Mouse (Mus musculus) embryonic facial prominence, embryonic 13.5 days (tissue): ENCODE data around the gene Plekhh2. TPM values are rescaled to one million over a fixed set of nuclear protein-coding genes. Genes with fewer than 3 reads are reported as not detected.
A peak's percentile ranks its signal among the peaks of the same experiment; 100 is the strongest.

ENCODE experiments used
- ATAC-seq: fragments of 200-750 bp; cut with Nextera tagmentation; 2 replicates; pipeline ENCODE4 v1.8.0; 2017; ENCODE audit warnings: low read depth; ENCODE audit not compliant: insufficient number of reproducible peaks, insufficient read depth, low FRiP score, low TSS enrichment
- H3K27ac ChIP-seq: fragments of 300-500 bp; sonication (generic); 2 replicates; pipeline ENCODE4 v1.5.1; 2015; ENCODE audit warnings: moderate library complexity, mild to moderate bottlenecking, inconsistent platforms
- H3K27me3 ChIP-seq: fragments of 300-500 bp; sonication (generic); 2 replicates; pipeline ENCODE4 v1.6.1; 2015; ENCODE audit warnings: mild to moderate bottlenecking, inconsistent platforms
- H3K36me3 ChIP-seq: fragments of 300-500 bp; sonication (generic); 2 replicates; pipeline ENCODE4 v1.6.1; 2015; ENCODE audit warnings: mild to moderate bottlenecking, inconsistent platforms
- H3K4me1 ChIP-seq: fragments of 300-500 bp; sonication (generic); 2 replicates; pipeline ENCODE4 v1.6.1; 2015; ENCODE audit warnings: inconsistent platforms
- H3K4me2 ChIP-seq: fragments of 300-500 bp; sonication (generic); 2 replicates; pipeline ENCODE4 v1.6.1; 2015; ENCODE audit warnings: moderate library complexity, mild to moderate bottlenecking, inconsistent platforms
- H3K4me3 ChIP-seq: fragments of 300-500 bp; sonication (generic); 2 replicates; pipeline ENCODE4 v1.5.1; 2015; ENCODE audit warnings: mild to moderate bottlenecking, inconsistent platforms
- H3K9ac ChIP-seq: fragments of 300-500 bp; sonication (generic); 2 replicates; pipeline ENCODE4 v1.6.1; 2015; ENCODE audit warnings: mild to moderate bottlenecking, inconsistent platforms
- H3K9me3 ChIP-seq: fragments of 300-500 bp; sonication (generic); 2 replicates; pipeline ENCODE4 v1.6.1; 2016; ENCODE audit warnings: inconsistent platforms
- WGBS: fragments of 180-500 bp; shearing (Covaris S2); methylation state at CpG from one replicate; pipeline ENCODE4 v1.1.7; 2015; ENCODE audit warnings: mixed read lengths; 5-methylcytosine and 5-hydroxymethylcytosine counted together
- polyA plus RNA-seq: library from polyadenylated mRNA; unstranded; fragments of >200 nt; fragmentation: Nextera tagmentation; extraction: Ambion mirVana; gene quantifications from 2 replicates; pipeline ENCODE4 v1.2.1, GENCODE M21; 2015

Plekhh2 gene
- polyA plus RNA-seq, 1 experiment from 2014 or later = 9.2 TPM

DNA sequence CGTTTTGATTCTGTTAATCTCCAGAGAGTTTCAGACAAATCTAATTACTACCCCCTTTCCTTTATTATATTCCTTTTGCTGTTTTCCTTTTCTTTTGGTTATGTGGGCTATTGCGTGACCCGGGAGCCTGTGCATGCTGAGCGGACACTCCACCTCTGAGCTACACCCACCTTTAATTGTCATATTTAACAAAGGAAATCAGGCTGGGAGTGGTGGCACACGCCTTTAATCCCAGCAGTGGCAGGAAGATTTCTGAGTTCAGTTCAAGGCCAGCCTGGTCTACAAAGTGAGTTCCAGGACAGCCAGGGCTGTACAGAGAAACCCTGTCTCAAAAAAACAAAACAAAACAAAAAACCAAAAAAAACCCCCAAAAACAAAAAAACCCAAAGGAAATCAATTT lies 14.7 kb upstream of the Plekhh2 start:
- Histone ChIP-seq H3K27ac (no peak overlapping the region), H3K36me3 (no peaks in the 10 kb centered on the region), H3K9ac (no peak overlapping the region), H3K4me3 (no peak overlapping the region), H3K4me1 (peaks cover 3% of the 10 kb centered on the region; the same call in 1 of the 2 replicates), H3K27me3 (no peaks in the 10 kb centered on the region), H3K9me3 (no peaks in the 10 kb centered on the region), H3K4me2 (no peak overlapping the region)
- no peak for ATAC-seq
- 87% methylated on average over 5 of the region's 5 CpGs for WGBS

DNA sequence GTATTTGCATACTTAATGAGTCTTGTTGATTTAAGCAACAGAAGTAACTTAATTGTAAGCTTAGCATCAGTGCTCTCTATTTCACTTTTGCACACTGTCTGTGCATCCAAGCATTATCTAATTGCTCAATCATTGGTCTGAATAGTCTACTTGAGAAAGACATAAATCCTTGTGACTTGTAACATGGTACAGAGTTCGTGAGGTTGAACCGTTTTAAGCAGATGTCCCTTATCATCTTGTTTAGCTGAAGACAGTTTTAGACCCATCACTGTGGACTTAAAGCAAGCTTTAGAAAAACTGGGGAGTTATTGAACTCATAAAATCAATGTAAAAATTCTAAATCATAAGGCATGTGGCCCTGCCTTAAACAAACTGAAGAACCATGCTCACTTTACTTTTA lies 14.1 kb upstream of the Plekhh2 start:
- Histone ChIP-seq H3K4me3 (no peak overlapping the region), H3K4me1 (peaks cover 3% of the 10 kb centered on the region; the same call in 1 of the 2 replicates), H3K27ac (no peak overlapping the region), H3K4me2 (no peak overlapping the region), H3K9ac (no peak overlapping the region), H3K27me3 (no peaks in the 10 kb centered on the region), H3K36me3 (no peaks in the 10 kb centered on the region), H3K9me3 (no peaks in the 10 kb centered on the region)
- ATAC-seq = no peak
- WGBS = 71% methylated on average over 2 of the region's 2 CpGs

DNA sequence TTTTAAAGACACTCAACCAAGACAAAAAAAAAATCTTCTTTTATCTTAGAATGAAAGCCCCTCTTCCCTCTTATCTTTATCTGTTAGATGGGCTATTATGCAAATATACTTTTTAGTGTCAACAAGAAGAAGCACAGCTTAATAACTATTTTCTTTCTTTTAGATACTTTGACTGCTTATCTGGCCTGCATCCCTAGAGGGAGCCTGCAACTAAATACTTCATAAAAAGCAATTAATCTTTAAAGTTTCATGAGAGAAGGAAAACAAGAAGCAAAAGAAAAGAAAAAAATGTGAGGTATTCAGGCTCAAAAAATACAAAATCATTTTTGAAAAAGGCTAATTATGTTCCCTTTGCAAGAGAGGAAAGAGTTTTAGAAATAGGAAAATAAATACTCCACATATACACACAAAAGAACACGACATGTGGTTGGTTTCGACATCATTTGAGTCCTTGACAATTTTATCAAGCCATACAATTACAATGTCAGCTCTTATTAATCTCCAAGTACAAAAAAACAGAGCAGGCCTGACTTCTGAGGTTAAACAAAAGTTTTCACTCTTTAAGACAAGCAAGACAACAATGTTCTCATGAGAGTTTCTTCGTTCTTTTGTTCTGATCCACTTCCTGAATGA lies 13.6 kb upstream of the Plekhh2 start:
- 43% methylated on average over 3 of the region's 3 CpGs for WGBS
- Histone ChIP-seq H3K27me3 (no peaks in the 10 kb centered on the region), H3K9ac (no peak overlapping the region), H3K4me2 (no peak overlapping the region), H3K9me3 (no peaks in the 10 kb centered on the region), H3K4me3 (no peak overlapping the region), H3K27ac (no peak overlapping the region), H3K36me3 (no peaks in the 10 kb centered on the region), H3K4me1 (peaks cover 3% of the 10 kb centered on the region; the same call in 1 of the 2 replicates)
- no peak for ATAC-seq

DNA sequence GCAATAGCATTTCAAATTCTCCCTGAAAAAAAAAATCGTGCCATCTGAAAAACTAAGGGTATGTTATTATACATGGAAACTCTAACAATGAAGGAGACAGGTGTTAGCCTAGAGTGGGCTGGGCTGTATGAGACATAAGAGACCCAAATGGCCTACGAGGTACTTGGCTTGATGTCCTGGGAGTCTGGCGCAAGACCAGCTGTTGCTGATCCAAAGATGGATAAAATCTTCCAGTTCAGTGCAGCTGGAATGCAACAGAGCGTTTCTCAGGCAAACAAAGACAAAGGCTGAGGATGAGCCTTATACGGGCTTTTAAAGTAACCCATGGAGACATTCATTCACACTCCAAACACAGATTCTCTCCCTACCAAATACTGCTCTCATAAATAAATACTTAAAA lies 13.1 kb upstream of the Plekhh2 start:
- no peak for ATAC-seq
- Histone ChIP-seq H3K4me2 (no peak overlapping the region), H3K9me3 (no peaks in the 10 kb centered on the region), H3K36me3 (no peaks in the 10 kb centered on the region), H3K4me1 (peaks cover 3% of the 10 kb centered on the region; the same call in 1 of the 2 replicates), H3K27me3 (no peaks in the 10 kb centered on the region), H3K27ac (no peak overlapping the region), H3K9ac (no peak overlapping the region), H3K4me3 (no peak overlapping the region)
- 54% methylated on average over 5 of the region's 5 CpGs for WGBS

DNA sequence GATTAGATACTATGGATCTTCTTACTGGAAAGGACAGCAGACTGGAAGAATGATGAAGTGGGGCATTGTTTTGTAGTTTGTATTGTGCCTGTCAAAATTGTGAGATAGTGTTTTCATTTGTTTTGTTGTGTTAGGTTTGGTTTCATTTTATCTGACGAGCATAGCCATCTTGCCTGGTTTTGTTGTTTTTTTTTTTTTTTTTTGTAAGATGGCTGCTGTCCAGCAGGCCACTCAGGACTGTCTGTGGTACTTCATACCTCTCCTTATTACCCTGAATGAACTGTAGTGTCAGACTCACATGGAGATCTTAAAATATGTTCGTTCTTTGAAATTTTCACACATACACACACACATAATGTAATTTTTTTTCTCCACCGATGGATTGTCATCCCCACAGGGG lies 9.4 kb upstream of the Plekhh2 start:
- WGBS = 73% methylated on average over 3 of the region's 3 CpGs
- peaks cover 3% of the 10 kb centered on the region; the same call in 1 of the 2 replicates for H3K4me1 ChIP-seq
- no peak for ATAC-seq

DNA sequence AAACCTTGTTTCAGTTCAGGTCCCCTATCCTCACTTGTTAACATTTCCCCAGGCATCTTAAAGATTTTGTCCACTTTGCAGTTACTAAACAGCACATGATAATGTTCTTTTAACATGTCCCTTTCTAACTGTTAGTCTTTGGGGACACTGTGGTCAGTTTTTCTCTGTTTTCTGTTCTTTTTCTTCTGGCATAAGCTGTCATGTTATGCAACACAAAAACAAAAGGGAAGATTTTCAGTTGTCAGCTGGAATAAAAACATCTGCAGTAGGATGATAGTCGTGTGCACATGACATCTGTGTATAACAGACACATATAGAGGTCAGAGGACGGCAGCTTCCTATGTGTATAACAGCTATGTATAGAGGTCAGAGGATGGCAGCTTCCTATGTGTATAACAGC lies 5.8 kb upstream of the Plekhh2 start:
- 65% methylated on average over 2 of the region's 2 CpGs for WGBS
- Histone ChIP-seq H3K27ac (no peak overlapping the region), H3K9ac (no peak overlapping the region), H3K36me3 (no peaks in the 10 kb centered on the region), H3K4me3 (no peak overlapping the region), H3K4me1 (peaks cover 14% of the 10 kb centered on the region), H3K4me2 (no peak overlapping the region), H3K9me3 (no peaks in the 10 kb centered on the region), H3K27me3 (no peaks in the 10 kb centered on the region)
- ATAC-seq = no peak

More for the DNA sequence above, 9.4 kb upstream of the Plekhh2 start:
- Histone ChIP-seq H3K4me2 (no peak overlapping the region), H3K27me3 (no peaks in the 10 kb centered on the region), H3K9me3 (no peaks in the 10 kb centered on the region), H3K27ac (no peak overlapping the region), H3K36me3 (no peaks in the 10 kb centered on the region), H3K4me3 (no peak overlapping the region), H3K9ac (no peak overlapping the region)

DNA sequence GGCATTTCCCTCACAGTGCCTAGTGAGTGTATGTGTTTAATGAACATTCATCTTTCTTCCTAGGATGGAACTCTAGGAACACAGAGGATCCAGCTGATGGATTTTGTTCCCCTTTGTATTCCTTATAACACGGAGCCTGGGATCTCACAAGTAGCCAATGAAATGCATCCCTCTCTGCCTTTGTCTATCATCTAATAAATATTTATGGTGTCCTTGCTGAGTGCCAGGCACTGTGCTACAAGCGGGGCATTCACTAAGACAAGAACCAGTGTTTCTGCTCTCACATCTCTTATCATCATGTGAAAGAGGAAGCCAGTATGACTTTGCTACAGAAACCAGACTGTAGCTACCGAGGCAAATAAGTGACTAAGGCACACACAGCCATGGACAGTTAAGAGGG lies 3.0 kb upstream of the Plekhh2 start:
- peaks cover 26% of the 10 kb centered on the region for H3K4me1 ChIP-seq
- ATAC-seq = no peak
- H3K9ac ChIP-seq = no peak overlapping the region
- H3K4me2 ChIP-seq = no peak overlapping the region
- 78% methylated on average over 3 of the region's 3 CpGs for WGBS
- H3K27me3 ChIP-seq = no peaks in the 10 kb centered on the region
- no peaks in the 10 kb centered on the region for H3K36me3 ChIP-seq
- no peaks in the 10 kb centered on the region for H3K9me3 ChIP-seq
- H3K27ac ChIP-seq = no peak overlapping the region
- no peak overlapping the region for H3K4me3 ChIP-seq

DNA sequence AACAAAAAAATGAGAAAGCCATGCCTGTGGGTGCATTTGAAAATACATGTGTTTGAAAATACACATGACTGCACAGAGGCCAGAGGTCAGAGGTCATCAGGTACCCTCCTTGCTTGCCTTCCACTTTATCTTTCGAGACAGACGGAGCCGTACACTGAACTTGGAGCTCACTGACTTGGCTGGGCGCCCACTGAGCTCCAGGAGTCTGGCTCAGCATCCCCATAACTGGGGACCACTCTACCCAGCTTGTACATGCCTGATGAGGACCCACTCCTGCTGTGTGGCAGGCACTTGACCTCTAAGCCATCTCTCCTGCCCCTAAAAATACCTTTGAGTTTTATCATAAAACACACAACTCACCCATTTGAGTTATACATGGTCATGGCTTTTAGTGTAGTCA lies 2.5 kb upstream of the Plekhh2 start:
- Histone ChIP-seq H3K4me2 (no peak overlapping the region), H3K9me3 (no peaks in the 10 kb centered on the region), H3K9ac (no peak overlapping the region), H3K4me3 (no peak overlapping the region), H3K27ac (no peak overlapping the region), H3K4me1 (peaks cover 26% of the 10 kb centered on the region), H3K27me3 (no peaks in the 10 kb centered on the region), H3K36me3 (no peaks in the 10 kb centered on the region)
- WGBS = 76% methylated on average over 4 of the region's 4 CpGs
- no peak for ATAC-seq

DNA sequence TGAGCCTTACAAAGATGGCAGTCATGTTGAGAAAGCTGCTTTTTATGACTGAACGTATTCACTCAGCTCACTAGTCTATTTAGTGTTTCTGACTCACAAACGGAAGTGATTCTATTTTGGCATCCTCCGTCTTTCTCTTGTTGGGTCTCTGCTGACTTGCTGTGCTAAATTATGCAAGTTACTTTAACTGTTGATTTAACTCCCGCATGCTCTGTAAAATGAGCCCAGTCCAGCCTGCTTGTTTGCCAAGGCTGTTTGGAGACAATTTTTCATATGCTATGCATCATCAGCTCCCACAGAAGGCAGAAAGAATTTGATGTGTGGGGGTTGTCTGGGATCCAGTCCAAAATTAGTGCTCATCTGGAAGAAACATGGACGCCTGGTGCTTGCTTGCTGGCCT lies 1.3 kb upstream of the Plekhh2 start:
- no peak overlapping the region for H3K9ac ChIP-seq
- ATAC-seq = no peak
- no peaks in the 10 kb centered on the region for H3K36me3 ChIP-seq
- H3K4me2 ChIP-seq = peak overlapping the region; percentile 85; the same call in 1 of the 2 replicates
- no peak overlapping the region for H3K4me3 ChIP-seq
- H3K4me1 ChIP-seq = peaks cover 26% of the 10 kb centered on the region
- H3K27me3 ChIP-seq = no peaks in the 10 kb centered on the region
- no peaks in the 10 kb centered on the region for H3K9me3 ChIP-seq
- 20% methylated on average over 5 of the region's 5 CpGs for WGBS
- H3K27ac ChIP-seq = peak overlapping the region; percentile 80

DNA sequence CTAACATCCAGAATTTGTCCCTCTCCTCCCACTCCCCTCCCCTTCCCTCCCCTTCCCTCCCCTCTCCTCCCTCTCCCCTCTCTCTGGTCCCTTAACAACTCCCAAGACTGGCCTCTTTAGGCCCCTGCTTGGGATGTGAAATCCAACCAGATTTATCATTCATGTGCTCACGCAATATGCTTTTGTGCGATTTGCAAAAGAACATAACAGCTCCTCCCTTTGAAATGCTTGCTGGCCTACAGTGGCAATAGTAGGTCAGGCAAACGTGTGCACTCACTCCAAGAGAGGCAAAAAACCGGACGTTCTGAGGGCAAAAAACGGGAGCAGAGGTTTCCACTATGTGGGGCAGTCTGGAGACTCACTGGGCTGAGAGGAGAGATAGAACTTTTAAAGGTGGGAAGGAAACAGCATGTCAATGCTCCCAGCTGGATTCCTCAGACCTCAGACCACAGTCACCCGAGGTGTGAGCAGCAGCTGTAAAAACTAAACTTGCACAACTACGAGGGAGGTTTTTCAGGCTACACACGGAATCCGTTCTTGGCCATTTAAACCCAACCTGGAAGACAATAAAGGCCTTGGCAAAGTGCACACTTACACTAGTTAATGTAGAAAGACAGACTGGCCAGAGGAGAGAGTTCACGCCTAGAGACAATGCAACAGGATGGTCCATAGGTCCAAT lies 595 bp upstream of the Plekhh2 start:
- Histone ChIP-seq H3K4me3 (peak overlapping the region; percentile 78), H3K9me3 (no peaks in the 10 kb centered on the region), H3K27ac (peak overlapping the region; percentile 80), H3K9ac (peak overlapping the region; percentile 88; the same call in 1 of the 2 replicates), H3K4me2 (peak overlapping the region; percentile 85), H3K36me3 (no peaks in the 10 kb centered on the region), H3K4me1 (peaks cover 26% of the 10 kb centered on the region), H3K27me3 (no peaks in the 10 kb centered on the region)
- ATAC-seq = no peak
- 22% methylated on average over 11 of the region's 11 CpGs for WGBS

DNA sequence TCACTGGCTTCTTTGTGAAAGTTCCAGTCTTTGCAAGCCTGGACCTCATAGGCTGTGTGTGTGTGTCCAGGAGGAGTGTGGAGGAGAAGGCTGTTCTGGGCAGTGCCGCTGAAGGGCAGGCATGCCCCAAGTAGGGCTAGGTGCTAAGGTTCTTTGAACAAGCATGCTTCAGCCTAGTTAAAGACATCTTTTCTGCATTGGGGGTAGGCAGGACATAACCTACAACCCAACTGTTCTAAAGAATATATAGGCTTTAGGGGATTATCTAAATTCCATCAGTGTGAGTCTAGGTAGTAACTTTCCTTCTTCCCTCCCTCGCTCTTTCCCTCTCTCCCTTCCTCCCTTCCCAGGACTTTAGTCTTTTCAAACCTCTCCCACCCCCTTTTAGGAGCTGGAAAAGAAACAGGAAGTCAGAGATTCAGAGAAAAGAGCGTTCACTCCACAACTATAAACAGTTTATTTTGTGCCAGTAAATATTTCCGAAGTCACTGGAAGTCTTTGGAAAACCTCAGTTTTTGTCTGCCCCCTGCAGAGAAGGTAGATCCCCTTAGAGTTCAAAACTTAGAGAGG lies 906 bp downstream of the Plekhh2 start:
- Histone ChIP-seq H3K9ac (peak overlapping the region; percentile 88), H3K4me3 (peak overlapping the region; percentile 78), H3K36me3 (no peaks in the 10 kb centered on the region), H3K4me1 (peaks cover 26% of the 10 kb centered on the region), H3K27ac (peak overlapping the region; percentile 80; the same call in 1 of the 2 replicates), H3K27me3 (no peaks in the 10 kb centered on the region), H3K4me2 (peak overlapping the region; percentile 85), H3K9me3 (no peaks in the 10 kb centered on the region)
- no peak for ATAC-seq
- WGBS = 19% methylated on average over 4 of the region's 4 CpGs

DNA sequence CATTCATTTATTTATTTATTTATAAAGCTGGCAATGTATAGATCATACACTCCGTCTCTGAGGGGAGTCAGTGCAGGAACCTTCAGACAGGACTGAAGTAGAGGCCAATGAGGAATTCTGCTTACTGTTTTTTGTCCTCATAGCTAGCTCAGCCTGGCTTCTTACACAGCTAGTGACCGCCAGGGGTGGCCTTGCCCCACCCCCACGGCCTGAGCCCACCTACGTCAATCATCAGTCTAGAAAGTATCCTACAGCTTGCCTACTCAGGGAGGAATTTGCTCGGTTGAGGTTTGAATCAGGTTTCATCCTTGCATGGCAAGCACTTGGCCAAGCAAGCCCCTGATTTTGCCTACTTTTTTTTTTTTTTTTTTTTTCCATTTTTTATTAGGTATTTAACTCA lies 4.2 kb downstream of the Plekhh2 start:
- Histone ChIP-seq H3K9me3 (no peaks in the 10 kb centered on the region), H3K9ac (no peak overlapping the region), H3K4me2 (no peak overlapping the region), H3K36me3 (no peaks in the 10 kb centered on the region), H3K27ac (no peak overlapping the region), H3K4me1 (peaks cover 11% of the 10 kb centered on the region), H3K27me3 (no peaks in the 10 kb centered on the region), H3K4me3 (no peak overlapping the region)
- WGBS = 70% methylated on average over 5 of the region's 5 CpGs
- ATAC-seq = no peak
